Mouse (Mus musculus) layer of hippocampus, adult 11-12 months (tissue): ENCODE measurements around the gene Hs3st6.

Experiments
- DNase-seq: peaks from one replicate; pipeline ENCODE4 v3.0.0; 2022; ENCODE audit warnings: low spot score

Hs3st6 gene

DNA sequence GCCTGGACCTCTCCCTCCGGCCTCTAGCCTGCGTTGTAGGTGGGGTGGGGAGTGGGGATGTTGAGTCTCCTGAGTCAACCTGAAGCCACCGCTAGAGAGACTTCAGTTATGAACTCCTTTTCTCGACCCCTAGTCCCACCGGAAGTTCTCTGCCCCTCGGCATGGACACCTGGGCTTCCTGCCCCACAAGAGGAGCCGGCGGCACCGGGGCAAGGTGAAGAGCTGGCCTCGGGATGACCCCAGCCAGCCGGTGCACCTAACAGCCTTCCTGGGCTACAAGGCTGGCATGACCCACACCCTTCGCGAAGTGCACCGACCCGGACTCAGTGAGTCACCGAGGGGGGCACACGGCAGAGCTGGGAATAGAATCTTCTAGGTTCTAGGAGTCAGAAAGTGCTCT is 24.6 kb upstream of the Hs3st6 start:
- no peak for DNase-seq

DNA sequence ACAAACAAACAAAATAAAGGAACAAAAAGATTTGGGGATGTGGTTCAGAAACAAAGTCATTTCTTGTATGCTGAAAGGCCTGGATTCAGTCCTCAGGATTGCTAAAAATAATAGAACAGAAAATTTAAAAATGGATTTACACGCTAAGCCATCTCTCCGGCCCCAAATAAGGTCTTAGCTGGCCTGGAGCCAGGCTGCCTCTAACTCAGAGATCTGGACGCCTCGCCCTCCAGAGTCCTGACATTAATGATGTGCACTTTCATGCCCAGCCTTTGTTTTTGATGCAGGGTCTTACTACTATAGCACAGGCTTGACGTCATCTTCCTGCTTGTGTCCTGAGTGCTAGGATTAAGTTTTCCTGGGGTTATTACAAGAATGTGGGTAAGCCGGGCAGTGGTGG is 23.7 kb upstream of the Hs3st6 start:
- no peak for DNase-seq

DNA sequence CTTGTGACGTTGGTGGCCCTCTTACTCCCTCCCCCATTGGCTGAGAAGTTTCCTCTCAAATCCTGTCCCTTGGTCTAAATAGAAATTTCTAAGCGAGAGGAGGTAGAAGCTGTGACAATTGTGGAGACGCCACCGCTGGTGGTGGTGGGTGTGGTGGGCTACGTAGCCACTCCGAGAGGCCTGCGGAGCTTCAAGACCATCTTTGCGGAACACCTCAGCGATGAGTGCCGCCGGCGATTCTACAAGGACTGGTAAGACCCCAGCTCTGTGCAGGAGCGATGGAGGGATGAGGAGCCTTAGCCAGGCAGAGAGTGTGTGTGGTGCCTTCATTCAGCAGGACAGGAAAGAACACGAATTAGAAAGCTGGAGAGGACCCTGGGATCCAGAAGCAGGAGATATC is 22.0 kb upstream of the Hs3st6 start:
- no peak for DNase-seq

DNA sequence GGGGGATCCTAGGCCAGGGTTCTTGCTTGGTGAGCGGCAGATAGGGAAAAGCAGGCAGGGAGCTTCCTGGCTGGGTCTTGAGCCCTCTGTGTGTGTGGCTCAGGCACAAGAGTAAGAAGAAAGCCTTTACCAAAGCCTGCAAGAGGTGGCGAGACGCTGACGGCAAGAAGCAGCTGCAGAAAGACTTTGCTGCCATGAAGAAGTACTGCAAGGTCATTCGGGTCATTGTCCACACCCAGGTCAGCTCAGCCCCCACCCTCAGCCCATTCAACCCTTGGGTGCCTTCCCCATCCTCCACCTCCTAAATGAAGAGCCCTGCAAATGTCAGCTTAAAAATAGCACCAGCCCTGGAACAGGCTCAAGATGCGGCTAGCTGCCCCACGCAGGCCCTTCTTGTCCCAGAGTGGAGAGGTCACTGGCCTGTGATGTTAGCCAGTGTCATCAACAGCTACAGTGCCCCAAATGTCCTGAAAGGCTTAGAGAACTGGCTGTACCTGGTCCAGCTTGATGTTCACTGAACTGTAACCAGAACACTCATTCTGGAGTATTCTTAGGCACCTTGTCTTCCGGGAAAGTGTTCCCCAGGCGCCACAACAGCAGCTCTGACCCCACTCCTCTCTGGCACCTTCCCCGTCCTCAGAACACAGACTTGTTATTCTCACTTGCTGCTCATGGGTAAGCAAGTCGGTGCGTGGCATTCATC is 20.4 kb upstream of the Hs3st6 start:
- DNase-seq, result no peak

DNA sequence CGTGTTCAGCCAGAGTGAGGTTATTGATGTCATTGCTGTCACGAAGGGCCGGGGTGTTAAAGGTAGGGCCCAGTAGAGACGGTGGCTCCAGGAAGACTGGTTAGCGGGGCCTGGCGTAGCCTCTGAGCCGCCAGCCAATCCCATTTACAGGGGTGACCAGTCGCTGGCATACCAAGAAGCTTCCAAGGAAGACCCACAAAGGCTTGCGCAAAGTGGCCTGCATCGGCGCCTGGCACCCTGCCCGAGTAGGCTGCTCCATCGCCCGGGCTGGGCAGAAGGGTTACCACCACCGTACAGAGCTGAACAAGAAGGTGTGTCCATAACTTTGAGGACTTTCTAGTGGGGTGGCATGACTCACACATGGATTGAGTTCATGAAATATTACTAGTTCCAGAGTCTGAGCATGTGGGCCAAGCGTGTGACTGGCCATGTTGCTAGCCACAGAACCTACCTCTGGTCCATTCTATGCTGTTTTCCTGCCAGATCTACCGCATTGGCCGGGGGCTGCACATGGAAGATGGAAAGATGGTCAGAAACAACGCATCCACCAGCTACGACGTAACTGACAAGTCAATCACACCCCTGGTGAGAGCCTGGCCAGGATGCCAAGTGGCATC is 19.2 kb upstream of the Hs3st6 start:
- no peak for DNase-seq

DNA sequence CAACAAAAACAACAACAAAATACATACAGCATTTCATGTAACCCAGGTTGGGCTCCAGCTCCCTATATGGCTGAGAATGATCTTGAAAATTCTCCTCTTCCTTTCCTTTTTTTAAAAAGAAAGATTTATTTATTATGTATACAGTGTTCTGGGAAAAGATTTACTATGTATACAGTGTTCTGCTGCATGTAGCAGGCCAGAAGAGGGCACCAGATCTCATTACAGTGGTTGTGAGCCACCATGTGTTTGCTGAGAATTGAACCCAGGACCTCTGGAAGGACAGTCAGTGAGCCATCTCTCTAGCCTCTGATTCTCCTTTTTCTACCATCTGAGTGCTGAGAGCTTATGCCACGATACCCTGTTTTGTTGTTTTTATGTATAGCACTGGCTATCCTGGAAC is 18.3 kb upstream of the Hs3st6 start:
- no peak for DNase-seq

DNA sequence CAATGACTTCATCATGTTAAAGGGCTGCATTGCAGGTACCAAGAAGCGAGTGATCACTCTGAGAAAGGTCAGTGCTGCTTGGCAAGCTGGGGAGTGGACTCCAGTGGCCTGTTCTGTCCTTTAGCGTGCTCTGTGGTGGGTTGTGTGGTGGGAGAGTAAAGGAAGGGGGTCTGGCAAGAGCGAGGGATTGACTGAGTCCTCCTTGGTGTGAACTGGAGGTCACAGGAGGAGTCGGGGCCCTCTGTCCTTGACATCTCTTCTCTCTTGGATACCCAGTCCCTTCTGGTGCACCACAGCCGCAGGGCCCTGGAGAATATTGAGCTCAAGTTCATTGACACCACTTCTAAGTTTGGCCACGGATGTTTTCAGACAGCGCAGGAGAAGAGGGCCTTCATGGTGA is 17.3 kb upstream of the Hs3st6 start:
- no peak for DNase-seq

DNA sequence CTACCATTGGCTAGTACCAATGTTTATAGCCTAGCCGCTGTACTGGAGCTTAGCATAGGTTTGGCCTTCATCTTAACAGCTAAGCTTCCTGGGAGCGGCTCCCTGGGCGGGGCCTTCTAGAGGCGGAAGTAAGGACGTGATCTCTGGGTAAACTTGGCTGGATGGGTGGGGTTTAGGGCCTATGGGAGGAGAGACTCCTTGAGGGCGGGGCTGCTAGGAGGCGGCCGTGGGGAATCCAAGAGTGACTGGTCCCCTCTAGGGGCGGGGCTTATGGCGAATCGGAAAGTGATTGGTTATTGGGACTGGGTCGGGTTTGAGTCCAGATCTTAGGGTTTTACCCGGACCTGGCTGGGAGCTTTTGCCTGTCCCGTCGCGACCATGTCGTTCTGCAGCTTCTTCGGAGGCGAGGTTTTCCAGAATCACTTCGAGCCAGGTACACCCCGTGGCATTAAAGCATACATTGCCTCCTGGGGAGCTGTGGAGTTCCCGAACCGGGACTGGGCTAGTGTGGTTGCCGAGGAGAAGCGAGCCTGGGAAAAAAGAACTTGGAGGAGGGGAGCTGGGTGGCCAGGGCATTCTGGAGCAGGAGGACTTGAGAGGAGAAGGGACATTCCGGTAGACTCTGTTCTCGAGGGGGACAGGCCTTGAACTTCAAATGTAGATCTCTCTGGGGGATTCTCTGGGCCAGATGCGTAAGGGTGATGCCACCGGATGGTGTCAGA is 16.3 kb upstream of the Hs3st6 start, which contains the start of gene Msrb1:
Gene Msrb1 (plus strand): TSS at position 313 of the 722 bp plus-strand sequence.
- DNase-seq, result peak; percentile 96

DNA sequence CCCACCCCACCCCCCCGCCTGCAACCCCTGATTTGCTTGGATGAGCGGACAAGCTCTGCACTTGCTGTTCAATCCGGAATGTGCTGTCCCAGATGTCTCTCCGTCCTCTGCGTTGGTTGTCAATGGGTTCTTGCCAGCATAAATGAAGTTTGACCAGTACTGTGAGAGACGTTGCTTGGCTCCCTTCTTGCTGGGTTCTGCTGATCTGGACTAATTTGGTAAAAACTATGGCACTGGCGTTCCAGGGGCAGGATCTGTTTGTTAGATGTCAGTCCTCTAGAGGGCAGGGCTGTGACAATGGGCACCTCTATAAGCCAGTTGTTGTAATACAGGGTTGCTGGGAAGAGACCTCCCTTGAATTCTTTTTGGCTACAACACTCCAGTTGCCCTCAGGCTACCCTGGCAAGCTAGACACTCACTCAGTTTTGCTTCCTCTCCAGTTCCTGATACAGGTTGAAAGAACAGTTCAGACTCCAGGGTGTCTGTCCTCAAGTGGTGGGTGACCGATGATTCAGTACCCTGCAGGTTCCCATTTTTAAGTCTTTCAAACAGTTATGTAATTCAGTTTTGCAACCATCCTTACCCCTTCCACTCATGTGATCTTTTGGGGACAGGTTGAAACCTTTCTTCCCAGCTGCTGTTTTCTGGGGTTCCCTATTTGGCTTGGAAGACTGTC is 15.5 kb upstream of the Hs3st6 start:
- no peak for DNase-seq

DNA sequence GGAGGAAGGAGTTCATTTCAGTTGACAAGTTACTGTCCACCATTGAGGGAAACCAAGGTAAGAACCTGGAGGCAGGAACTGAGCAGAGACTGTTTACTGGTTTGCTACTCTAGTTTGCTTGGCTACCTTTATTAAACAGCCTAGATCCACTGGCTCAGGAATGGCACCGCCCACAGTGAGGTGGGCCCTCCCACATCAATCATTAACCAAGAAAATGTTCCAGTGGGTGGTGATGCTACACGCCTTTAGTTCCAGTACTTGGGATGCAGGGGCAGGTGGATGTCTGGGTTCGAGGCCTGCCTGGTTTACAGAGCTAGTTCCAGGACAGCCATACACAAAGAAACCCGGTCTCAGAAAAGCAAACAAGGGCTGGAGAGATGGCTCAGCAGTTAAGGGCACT is 14.6 kb upstream of the Hs3st6 start:
- no peak for DNase-seq

DNA sequence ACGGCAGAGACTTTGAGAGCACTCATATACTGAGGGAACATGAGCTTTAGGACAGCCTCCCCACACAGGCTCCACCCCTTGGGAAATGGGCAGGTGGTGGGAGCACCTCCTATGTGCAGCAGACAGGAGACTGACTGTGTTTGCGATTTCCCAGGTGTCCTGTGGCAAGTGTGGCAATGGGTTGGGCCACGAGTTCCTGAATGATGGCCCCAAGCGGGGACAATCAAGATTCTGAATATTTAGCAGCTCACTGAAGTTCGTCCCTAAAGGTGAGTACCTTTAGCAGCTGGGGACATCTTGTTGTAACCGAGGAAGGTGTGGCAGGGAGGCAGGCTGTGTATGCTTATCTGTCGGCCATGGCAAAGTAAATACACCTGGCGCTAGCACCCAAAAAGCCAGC is 12.9 kb upstream of the Hs3st6 start:
- DNase-seq, result no peak

DNA sequence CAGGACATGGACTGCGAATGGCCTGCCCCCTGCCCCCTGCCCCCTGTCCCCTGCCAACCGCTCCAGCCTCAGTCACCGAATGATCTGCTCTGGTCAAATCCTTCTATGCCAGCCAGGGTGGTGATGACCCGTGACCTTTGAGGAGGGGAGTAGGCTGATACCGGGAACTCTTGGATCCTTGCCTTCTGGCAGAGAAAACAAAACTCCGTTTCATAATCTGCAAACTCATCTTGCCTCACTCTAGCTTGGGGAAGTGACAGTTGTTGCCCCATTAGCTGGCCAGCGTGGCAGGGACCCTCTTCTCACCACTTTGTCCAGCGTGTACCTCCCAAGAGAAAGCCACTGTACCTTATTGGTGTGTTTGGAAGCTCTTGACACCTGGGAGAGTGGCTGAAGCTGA is 10.5 kb upstream of the Hs3st6 start:
- peak; percentile 53 for DNase-seq

DNA sequence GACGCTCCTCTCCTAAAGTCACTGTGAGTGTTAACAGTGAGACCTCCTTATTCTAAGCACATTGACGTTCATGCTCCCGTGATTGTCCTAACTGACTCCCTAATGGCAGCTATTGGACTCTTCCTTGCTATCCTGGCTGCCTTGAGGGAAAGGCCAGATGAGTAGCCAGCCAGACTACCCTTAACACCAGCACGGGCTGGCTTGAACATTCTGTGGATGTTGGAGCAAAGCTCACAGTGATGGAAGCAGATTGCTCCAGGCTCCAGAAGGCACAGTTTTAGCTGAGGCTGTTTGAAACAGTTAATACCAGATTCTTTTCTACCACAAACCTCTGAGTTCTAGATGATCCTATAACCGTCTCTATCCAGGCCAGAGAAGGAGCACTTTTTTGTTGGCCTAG is 8.9 kb upstream of the Hs3st6 start:
- DNase-seq, result no peak

DNA sequence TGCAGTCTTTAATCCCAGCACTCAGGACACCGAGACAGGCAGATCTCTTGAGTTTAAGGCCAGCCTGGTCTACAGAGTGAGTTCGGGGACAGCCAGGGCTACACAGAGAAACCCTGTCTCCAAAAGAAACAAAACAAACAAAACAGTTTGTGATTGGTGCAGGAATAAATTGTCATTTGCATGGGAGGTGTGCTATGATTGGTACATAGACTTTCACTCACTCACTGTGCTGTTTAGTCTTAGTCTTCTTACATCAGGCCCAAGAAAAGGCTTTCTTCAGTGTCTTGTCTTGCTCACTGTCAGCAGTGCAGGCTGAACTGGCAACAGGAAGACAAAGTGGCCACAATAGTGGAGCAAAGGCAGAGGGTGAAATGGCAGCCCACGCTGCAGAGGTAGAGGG is 8.4 kb upstream of the Hs3st6 start:
- no peak for DNase-seq

DNA sequence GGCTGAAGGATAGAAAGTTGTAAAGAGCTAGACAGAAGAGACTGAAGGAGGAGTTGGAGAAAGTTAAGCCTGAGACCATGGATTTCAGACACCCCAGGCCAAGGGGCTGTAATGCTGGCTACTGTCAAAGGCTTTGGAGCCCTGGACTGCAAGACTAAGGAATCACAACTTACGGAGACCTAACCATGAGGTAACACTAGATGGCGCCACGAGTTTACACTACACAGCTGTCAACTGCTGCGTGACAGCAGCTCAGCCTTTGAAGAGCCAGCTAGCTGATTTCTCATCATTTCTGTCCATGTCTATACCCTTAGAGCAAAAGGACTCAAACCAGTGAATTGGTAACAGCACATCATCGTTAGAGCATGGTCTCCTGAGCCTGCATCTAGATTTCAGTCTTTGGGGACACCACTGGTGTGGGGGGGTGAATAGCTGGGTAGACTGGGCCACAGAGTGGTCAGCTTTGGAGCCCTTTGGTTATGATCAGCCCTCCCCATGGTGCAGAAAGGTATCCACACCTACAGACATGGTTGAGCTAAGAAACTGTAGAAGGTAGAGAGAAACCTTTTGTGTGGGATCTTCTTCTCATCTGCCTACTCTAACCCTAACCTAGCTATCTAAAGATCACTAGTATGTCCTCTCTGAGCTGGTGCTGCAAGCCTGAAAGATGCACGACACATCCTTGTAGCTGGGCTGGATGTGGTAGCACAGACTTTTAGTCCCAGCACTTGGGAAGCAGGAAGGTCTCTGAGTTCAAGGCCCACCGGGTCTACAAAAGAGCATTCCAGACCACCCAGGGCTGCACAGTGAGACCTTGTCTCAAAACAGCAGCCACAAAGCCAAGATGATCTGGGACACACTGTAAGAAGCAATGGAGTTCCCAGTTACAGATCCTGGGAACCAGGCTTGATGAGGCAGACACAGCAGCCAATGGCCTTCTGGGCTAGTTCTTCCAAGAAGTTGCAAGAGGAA is 7.0 kb upstream of the Hs3st6 start:
- peak; percentile 91 for DNase-seq

DNA sequence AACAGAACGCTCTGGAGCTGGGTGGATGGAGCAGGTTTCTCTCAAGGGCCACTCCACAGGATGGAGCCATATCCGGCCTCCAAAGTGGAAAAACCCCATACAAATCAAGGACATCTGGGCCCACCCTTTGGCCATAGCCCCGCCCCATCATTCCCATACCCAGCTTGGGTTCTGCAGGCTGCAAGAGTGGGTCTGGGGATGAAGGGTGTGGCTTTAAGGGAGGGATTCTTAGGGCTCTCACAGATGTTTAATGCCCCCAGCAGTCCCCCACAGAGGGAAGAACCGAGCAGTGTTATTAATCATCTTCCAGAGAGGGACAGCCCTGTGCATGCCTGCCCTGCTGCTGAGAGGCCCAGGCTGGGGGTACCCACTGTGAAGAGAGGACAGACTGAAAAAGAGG is 5.8 kb upstream of the Hs3st6 start:
- DNase-seq, result no peak

DNA sequence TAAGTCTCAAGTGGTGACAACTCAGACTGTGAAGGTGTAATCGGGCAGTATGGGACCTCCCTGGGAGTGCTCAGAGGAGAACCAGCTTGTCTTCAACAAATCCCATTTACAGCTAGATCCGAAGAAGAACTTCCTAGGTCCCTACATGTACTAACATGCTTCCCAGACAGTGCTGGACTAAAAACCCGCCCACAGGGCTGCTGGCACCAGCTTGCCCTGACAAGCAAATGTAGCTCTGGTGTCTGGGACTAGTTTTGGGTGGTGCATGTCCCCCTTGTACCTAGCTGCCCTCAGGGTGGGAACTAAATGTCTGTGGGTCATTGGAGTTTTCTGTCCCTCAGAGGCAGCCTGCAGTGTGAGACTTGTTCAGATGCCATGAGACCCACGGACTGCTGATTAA is 1.3 kb upstream of the Hs3st6 start:
- DNase-seq, result no peak

DNA sequence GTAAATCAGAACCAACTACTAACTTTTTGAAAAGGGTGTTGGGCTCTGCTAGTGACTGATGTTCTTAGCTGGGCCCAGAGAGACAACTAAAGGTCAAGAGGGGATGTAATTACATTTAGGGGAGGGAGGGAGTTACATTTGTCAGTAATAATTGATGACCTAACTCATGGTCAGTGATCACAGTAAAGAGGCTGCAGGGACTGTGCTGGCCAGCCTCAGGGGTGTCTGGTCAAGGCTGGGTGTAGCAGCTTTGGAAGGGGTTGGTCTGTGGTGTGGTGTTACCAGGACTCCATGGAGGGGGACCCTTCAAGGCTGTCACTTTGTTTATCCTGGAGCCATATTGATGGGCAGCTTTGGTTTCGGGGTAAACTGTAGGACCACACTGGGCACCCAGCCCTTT is 4.6 kb downstream of the Hs3st6 start:
- no peak for DNase-seq

DNA sequence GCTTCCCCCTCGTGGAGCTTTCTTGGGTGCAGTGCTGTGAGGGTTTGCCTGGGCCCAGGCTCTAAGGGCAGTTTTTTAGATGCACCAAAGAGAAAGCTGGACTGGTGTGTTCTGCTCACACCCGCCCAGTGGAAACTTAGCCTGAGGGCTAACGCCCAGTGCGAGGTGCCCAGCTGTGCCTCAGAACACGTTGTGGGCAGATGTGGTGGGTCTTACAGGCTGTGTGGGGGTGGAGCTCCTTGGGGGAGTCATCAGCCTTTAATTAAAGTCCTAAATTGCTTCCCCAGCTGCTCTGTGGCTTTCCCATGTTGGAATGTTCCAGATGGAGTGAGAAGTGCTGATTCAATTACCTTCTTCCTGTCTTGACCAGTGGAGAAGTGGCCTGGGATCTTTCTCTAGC is 8.3 kb downstream of the Hs3st6 start:
- no peak for DNase-seq

DNA sequence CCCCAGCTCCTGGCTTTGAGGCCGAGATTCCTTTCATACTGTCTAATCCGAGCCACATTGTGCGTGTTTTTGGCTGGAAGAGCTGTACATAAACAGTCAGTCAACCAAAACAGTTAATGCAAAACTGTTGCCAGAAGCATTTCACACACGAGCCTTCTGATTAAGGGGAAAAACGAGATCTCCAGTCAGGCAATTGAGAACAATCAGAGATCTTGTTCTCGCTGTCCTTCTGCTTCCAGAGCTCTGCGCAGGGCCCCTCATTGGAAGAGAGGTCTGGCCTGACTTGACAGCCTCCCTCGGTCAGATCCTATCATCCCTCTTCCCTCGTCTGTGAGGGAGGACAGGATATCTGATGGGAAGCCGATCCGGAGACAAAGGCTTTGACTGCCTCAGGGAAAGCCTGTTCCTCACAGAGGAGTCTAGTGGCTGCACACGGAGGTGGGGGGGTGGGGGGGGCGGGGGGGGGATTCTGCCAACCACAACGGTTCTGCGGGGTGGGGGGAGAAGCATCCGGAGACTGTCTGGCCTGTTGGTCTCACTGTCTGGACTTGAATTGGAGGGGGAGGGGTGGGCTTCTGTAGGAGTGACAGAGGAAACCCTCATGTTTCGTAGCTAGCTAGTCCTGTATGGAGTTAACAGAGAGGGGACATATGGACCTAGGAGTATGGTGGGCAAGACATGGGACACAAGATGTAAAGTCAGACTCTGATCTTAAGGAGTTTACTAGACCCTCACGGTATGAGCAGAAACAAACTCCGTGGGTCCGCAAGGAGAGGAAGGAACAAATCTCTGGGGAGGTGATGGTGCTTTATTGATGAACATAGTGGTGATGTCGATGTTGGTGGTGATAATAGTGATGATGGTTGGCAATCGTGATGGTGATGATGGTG is 12.5 kb downstream of the Hs3st6 start:
- DNase-seq, result no peak
